Mouse (Mus musculus) stomach, postnatal 0 days (tissue): ENCODE data around the gene Tex36.

Experiments
- CTCF ChIP-seq: IDR thresholded peaks from 2 replicates; pipeline ENCODE4 v1.5.1; 2016; ENCODE audit warnings: antibody characterized with exemption, low read depth, mild to moderate bottlenecking, moderate library complexity
- EP300 ChIP-seq: optimal IDR thresholded peaks from 2 replicates; pipeline ENCODE3; 2016; ENCODE audit warnings: antibody characterized with exemption

GRCm38 (mm10) chr7:133603156-133603555 is 1.2 kb upstream of the Tex36 start:
- TF ChIP-seq CTCF (no peak), EP300 (no peak)
